Mouse (Mus musculus): Measurements from ENCODE around the gene Gm28308. TPM values are rescaled to one million over a fixed set of nuclear protein-coding genes. Genes with fewer than 3 reads are reported as not detected.
A peak's percentile ranks its signal among the peaks of the same experiment; 100 is the strongest.

The Gm28308 gene
- polyA plus RNA-seq, 1 experiment from 2014 or later, result 0.92 TPM

- Histone ChIP-seq H3K9ac (no peak overlapping the region), H3K4me3 (replicated peaks) (peak overlapping the region; percentile 36; the same call in 1 of the 2 replicates), H3K27ac (no peak overlapping the region), H3K9me3 (replicated peaks) (no peaks in the 10 kb centered on the region), H3K27me3 (peaks cover 78% of the 10 kb centered on the region), H3K4me1 (peaks cover 42% of the 10 kb centered on the region), H3K4me2 (peak overlapping the region; percentile 59), H3K36me3 (no peaks in the 10 kb centered on the region)
- WGBS, result 29% methylated on average over 24 of the region's 24 CpGs
- no peak for ATAC-seq (replicated peaks; ENCODE audit: low FRiP score)
Measured at GRCm38 (mm10) chr6:52252016-52252774, 39.1 kb upstream of the Gm28308 start.

GRCm38 (mm10) chr6:52251177-52251879 is 38.2 kb upstream of the Gm28308 start:
- 40% methylated on average over 7 of the region's 7 CpGs for WGBS
- Histone ChIP-seq H3K9me3 (replicated peaks) (no peaks in the 10 kb centered on the region), H3K4me2 (no peak overlapping the region), H3K4me1 (peaks cover 44% of the 10 kb centered on the region), H3K36me3 (no peaks in the 10 kb centered on the region), H3K4me3 (replicated peaks) (no peak overlapping the region), H3K9ac (no peak overlapping the region), H3K27ac (no peak overlapping the region), H3K27me3 (peaks cover 71% of the 10 kb centered on the region)
- ATAC-seq (replicated peaks; ENCODE audit: low FRiP score), result no peak

- Histone ChIP-seq H3K4me2 (peak overlapping the region; percentile 74), H3K9ac (0 out of 2 replicates have a peak overlapping the region, but pooled peaks have one; percentile 42), H3K27ac (peak overlapping the region; percentile 86; the same call in 1 of the 2 replicates), H3K4me1 (peaks cover 47% of the 10 kb centered on the region), H3K9me3 (replicated peaks) (no peaks in the 10 kb centered on the region), H3K4me3 (replicated peaks) (peak overlapping the region; percentile 39), H3K27me3 (peaks cover 58% of the 10 kb centered on the region), H3K36me3 (no peaks in the 10 kb centered on the region)
- no peak for ATAC-seq (replicated peaks; ENCODE audit: low FRiP score)
- WGBS, result 32% methylated on average over 4 of the region's 4 CpGs
Measured at GRCm38 (mm10) chr6:52249826-52250225, 36.7 kb upstream of the Gm28308 start.

GRCm38 (mm10) chr6:52249415-52249738 is 36.2 kb upstream of the Gm28308 start:
- Histone ChIP-seq H3K27ac (peak overlapping the region; percentile 86), H3K9me3 (replicated peaks) (no peaks in the 10 kb centered on the region), H3K9ac (peak overlapping the region; percentile 42), H3K4me1 (peaks cover 47% of the 10 kb centered on the region), H3K27me3 (peaks cover 57% of the 10 kb centered on the region), H3K4me2 (peak overlapping the region; percentile 74), H3K36me3 (no peaks in the 10 kb centered on the region), H3K4me3 (replicated peaks) (peak overlapping the region; percentile 39)
- no peak for ATAC-seq (replicated peaks; ENCODE audit: low FRiP score)
- WGBS, result 5% methylated on average over 16 of the region's 16 CpGs

GRCm38 (mm10) chr6:52248638-52249414 is 35.7 kb upstream of the Gm28308 start:
- H3K4me3 ChIP-seq (replicated peaks), result peak overlapping the region; percentile 39
- peaks cover 43% of the 10 kb centered on the region for H3K4me1 ChIP-seq
- no peaks in the 10 kb centered on the region for H3K9me3 ChIP-seq (replicated peaks)
- peak overlapping the region; percentile 86 for H3K27ac ChIP-seq
- peaks cover 52% of the 10 kb centered on the region for H3K27me3 ChIP-seq
- 5% methylated on average over 27 of the region's 27 CpGs for WGBS
- no peak for ATAC-seq (replicated peaks; ENCODE audit: low FRiP score)
- peak overlapping the region; percentile 74 for H3K4me2 ChIP-seq
- no peaks in the 10 kb centered on the region for H3K36me3 ChIP-seq
- H3K9ac ChIP-seq, result peak overlapping the region; percentile 42

- 5% methylated on average over 23 of the region's 23 CpGs for WGBS
- ATAC-seq (replicated peaks; ENCODE audit: low FRiP score), result no peak
- Histone ChIP-seq H3K9ac (peak overlapping the region; percentile 42), H3K4me2 (peak overlapping the region; percentile 74), H3K9me3 (replicated peaks) (no peaks in the 10 kb centered on the region), H3K27ac (peak overlapping the region; percentile 86), H3K27me3 (peaks cover 53% of the 10 kb centered on the region), H3K4me1 (peaks cover 43% of the 10 kb centered on the region), H3K36me3 (no peaks in the 10 kb centered on the region), H3K4me3 (replicated peaks) (peak overlapping the region; percentile 39)
Measured at GRCm38 (mm10) chr6:52247766-52248637, 34.9 kb upstream of the Gm28308 start.

- Histone ChIP-seq H3K36me3 (no peaks in the 10 kb centered on the region), H3K27me3 (peaks cover 45% of the 10 kb centered on the region), H3K4me3 (replicated peaks) (peak overlapping the region; percentile 74), H3K4me1 (peaks cover 44% of the 10 kb centered on the region), H3K27ac (peak overlapping the region; percentile 95), H3K4me2 (peak overlapping the region; percentile 74), H3K9ac (peak overlapping the region; percentile 81), H3K9me3 (replicated peaks) (no peaks in the 10 kb centered on the region)
- WGBS, result 7% methylated on average over 3 of the region's 3 CpGs
- ATAC-seq (replicated peaks; ENCODE audit: low FRiP score), result no peak
Measured at GRCm38 (mm10) chr6:52246916-52247315, 33.8 kb upstream of the Gm28308 start.

- peaks cover 44% of the 10 kb centered on the region for H3K27me3 ChIP-seq
- peak overlapping the region; percentile 74 for H3K4me2 ChIP-seq
- H3K9me3 ChIP-seq (replicated peaks), result no peaks in the 10 kb centered on the region
- peaks cover 49% of the 10 kb centered on the region for H3K4me1 ChIP-seq
- H3K27ac ChIP-seq, result peak overlapping the region; percentile 95
- whole genome bisulfite sequencing, result under 1% methylated on average over 26 of the region's 26 CpGs
- peak overlapping the region; percentile 81 for H3K9ac ChIP-seq
- ATAC-seq (replicated peaks; ENCODE audit: low FRiP score), result no peak
- H3K36me3 ChIP-seq, result no peaks in the 10 kb centered on the region
- peak overlapping the region; percentile 74 for H3K4me3 ChIP-seq (replicated peaks)
Measured at GRCm38 (mm10) chr6:52246403-52246803, 33.3 kb upstream of the Gm28308 start.

- under 1% methylated on average over 20 of the region's 20 CpGs for WGBS
- peak; percentile 44 for ATAC-seq (replicated peaks; ENCODE audit: low FRiP score)
- Histone ChIP-seq H3K9me3 (replicated peaks) (no peaks in the 10 kb centered on the region), H3K27ac (peak within 1 kb of the TSS; percentile 95), H3K4me2 (peak within 1 kb of the TSS; percentile 74), H3K9ac (peak within 1 kb of the TSS; percentile 81), H3K4me1 (peaks cover 56% of the 10 kb centered on the region), H3K4me3 (replicated peaks) (peak within 1 kb of the TSS; percentile 74), H3K36me3 (no peaks in the 10 kb centered on the region), H3K27me3 (peaks cover 39% of the 10 kb centered on the region)
Measured at GRCm38 (mm10) chr6:52245757-52246142, 32.6 kb upstream of the Gm28308 start, which contains the start of gene Hoxa11. TSS of gene Hoxa11 (minus strand) at chr6:52245810.

- 0 out of 2 replicates have a peak, but pooled peaks have one; percentile 5 for ATAC-seq (replicated peaks; ENCODE audit: low FRiP score)
- H3K9ac ChIP-seq, result peak overlapping the region; percentile 81
Measured at GRCm38 (mm10) chr6:52245040-52245756, 32.1 kb upstream of the Gm28308 start.

More at GRCm38 (mm10) chr6:52245040-52245756, 32.1 kb upstream of the Gm28308 start:
- Histone ChIP-seq H3K4me2 (peak overlapping the region; percentile 74), H3K27me3 (peaks cover 35% of the 10 kb centered on the region), H3K36me3 (no peaks in the 10 kb centered on the region), H3K9me3 (replicated peaks) (no peaks in the 10 kb centered on the region), H3K4me1 (peaks cover 61% of the 10 kb centered on the region), H3K27ac (peak overlapping the region; percentile 95), H3K4me3 (replicated peaks) (peak overlapping the region; percentile 74)
- WGBS, result under 1% methylated on average over 71 of the region's 71 CpGs

Data from kidney, embryonic 15.5 days (tissue).